Mouse (Mus musculus) right cerebral cortex, postnatal 25 days (tissue): ENCODE results near the gene Cplx1.

Experiments used
- DNase-seq: peaks from one replicate; pipeline ENCODE4 v3.0.0; 2022

The Cplx1 gene

DNA sequence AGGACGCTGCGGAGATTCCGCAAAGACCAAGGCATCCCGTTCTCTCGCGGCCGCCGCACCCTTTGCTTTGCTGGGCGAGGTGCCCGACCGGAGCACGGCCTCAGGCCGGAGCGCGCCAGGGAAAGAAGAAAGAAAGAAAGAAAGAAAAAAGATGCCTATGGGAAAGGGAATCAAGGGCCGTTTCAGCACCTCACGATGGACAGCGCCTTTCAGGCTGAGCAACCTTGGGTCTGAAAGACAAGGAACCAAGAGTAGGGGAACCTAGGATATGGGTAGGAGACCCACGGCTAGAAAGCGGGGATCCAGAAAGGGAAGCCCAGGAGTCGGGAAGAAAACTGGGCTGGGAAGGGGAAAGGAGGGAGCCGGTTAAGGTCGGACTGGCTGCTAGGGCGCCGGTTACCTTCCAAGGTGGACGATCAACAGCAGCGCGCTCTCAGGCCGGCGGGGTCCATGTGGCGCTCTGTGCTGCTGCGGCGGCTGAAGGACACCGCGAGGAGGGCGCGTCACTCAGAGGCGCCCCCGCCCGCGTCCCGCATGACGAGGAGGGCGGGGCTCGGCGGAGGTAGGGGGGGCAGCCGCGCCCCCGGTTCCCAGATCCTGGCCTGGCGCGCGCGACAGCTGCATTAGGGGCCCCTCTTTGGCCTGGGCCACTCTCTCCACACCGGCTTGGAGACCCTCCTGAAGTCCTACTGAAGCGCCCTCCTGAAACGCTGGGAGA is at the start of gene Cplx1:
TSS of gene Cplx1 (minus strand) at position 536 of the 718 bp plus-strand sequence.
- DNase-seq, result peak; percentile 81

DNA sequence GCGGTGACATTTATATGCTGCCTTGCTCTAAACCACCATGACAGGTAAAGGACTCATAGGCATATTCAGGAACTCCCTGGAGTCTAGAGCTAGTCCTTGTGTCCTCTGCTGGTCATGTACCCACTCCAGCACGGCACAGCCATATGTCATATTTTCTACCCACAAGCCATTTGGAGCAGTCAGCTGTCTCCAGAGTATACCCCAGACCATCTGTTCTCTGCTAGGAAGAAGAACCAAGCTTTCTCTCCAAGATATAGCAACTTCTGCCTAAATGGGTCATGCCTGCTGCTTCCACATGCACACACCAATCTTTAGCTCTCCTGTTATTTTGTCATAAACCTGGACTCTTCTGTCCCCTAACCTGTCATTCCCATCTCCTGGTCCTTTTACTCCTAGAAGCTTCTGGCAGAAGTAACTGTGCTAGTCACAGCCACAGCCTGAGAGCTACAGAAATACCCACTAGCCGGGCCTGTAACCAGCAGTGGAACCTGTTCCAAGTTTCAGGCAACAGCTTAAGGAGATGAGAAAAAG is 31.6 kb upstream of the Cplx1 start:
- DNase-seq, result peak; percentile 68

- DNase-seq, result no peak
These were observed 23.2 kb upstream of the Cplx1 start for GRCm38 (mm10) chr5:108573054-108573453.

DNA sequence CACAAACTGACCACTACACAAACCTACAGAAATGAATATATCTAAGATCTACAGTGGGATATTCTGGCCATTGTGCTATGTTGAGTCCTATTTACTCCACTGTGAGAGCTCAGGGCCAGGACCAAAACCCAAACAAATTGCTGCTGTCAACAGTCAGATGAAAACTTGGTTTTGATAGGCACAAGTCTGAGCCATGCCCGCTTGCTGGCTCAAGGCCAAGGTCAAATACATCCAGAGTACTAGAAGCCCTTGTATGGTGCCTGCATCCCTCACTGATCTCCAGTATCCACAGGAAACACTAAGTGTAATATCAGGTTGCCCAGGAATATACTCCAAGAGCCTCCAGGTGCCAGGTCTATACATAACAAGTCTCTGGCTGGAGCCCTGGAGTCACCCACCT is 21.2 kb upstream of the Cplx1 start:
- DNase-seq, result no peak

DNA sequence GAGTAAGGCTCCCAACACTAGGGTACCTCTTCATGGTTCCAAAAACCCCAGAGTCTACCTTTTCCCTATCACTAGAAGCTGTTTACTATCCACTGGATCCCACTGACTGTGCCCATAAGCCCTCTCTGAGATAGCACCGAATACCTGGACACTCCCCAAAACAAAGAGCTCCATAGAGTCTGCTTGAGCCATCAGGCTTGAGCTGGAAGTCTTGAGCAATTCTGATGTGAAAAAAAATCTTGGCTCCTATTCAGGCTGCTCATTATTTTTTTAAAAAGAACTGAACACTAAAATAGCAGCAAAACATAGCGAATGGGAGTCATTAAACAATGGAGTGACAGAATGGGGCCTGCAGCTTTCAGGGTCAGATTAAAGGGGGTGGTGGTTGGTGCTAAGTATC is 17.3 kb upstream of the Cplx1 start:
- DNase-seq, result no peak

DNA sequence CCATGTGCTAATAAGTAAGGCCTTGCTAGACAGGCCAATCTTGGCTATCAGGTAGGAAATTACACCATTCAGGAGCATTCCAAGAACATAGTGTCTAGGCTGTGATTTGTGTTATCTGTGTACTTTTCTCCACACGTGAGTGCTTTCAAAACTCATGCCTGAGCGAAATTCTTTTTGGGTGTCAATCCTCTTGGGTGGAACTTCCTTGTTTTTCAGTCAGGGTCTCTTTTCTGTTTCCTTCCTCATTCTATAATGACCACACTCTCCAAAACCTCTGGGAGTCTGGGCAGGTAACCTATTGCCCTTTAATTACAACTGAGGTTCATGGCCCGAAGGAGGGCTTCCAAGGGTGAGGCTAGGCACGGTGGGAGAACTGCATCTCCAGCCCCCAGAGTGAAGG is 16.7 kb upstream of the Cplx1 start:
- no peak for DNase-seq

- no peak for DNase-seq
These were observed 15.6 kb upstream of the Cplx1 start for GRCm38 (mm10) chr5:108565381-108565780.

DNA sequence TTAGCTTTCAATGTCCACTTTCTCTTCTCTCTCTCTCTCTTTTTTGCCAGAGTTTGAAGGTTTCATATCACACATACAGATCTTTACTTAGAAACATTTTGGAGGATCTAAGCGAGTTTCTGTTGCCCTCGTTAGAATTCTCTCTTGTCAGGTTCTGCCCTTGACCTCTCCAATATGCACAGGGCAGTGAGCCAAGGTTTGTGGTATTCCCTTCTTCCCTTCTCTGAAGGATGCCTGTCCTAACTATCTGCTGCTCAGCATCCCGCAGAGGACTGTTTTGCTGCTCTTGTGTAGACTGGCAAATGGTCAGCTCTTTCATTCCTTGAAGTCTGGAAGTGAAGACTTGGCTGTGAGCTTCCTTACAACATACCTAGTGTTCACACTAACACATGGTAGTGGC is 14.5 kb upstream of the Cplx1 start:
- DNase-seq, result no peak

GRCm38 (mm10) chr5:108562483-108562882 is 12.7 kb upstream of the Cplx1 start:
- DNase-seq, result no peak

DNA sequence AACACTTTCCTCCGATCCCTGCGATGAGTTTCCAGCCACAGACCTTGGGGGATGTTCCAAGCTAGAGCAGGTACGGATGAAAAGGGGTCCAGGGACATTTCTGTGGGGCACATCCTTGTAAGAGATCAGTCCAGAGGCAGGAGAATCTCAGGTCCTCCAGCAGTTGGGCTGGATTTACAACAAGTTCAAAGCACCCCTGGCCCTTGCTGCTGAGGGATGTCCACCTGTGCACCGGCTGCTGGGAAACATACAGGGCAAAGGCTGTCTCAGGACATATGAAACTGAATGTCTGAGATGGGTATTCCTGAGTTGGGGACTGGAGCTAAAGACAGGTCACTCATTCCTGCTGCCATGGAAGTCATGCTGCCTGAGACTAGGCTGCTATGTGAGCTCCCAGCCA is 7.2 kb upstream of the Cplx1 start:
- no peak for DNase-seq

DNA sequence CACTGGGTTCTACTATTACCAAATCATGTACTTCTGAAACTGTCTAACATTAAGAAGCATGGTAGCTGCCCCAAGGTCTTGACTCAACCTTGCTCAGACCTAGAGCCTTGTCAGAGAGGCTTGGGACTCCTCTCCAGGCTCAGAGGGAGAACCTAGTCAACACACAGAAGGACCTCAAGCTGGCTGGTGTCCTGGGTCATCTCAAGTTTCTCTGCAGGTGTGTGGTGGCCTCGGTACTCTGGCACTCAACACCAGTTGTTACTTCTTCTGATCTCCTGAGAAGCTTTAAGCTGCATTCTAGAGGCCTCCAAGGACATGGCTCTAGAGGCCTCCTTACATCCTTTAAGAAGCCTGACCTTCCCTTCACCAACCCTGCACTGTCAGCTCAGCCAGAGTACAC is 4.2 kb upstream of the Cplx1 start:
- no peak for DNase-seq

GRCm38 (mm10) chr5:108550207-108550594 is 377 bp upstream of the Cplx1 start:
- no peak for DNase-seq

- no peak for DNase-seq
These were observed 711 bp downstream of the Cplx1 start for GRCm38 (mm10) chr5:108549137-108549488.

GRCm38 (mm10) chr5:108547636-108548035 is 2.2 kb downstream of the Cplx1 start:
- DNase-seq, result no peak

DNA sequence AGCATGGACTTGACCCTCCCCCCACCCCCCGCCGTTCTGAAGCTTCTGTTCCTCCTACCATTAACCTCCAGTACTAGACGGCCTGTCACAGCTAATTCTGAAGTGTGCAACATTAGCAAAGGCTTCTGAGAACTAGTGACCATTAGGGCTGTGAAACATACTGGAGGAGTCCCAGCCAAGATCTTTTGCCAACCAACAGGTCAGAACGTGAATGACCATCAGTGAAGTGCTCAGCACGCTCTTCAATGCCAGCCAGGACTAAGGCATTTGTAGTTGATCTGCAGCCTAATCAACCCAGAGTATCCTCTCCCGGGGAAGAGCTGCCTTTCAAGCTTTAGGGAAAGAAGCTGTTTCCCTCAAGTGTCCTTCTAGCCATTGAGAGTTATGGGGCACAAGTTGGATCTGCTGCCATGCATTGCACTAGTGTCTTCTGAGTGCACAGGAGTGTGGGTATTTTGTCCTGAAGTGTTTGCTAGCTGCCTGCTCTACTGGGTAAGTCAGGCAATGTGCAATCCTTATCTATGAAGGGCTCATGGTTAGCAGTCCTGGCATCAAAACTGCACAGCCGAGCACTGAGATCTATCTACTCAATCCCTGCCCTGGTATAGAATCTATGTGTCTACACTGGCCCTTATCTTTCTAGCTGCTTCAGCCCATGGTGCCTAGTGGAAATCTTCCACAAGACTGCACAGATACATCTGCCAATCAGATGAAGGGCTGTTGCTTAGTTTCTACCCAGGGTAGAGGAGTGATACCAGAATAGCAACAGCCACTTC is 6.1 kb downstream of the Cplx1 start:
- no peak for DNase-seq

- DNase-seq, result no peak
These were observed 15.6 kb downstream of the Cplx1 start for GRCm38 (mm10) chr5:108534188-108534587.

- DNase-seq, result peak; percentile 48
These were observed 27.2 kb downstream of the Cplx1 start for GRCm38 (mm10) chr5:108522597-108522996.

GRCm38 (mm10) chr5:108521896-108522295 is 27.9 kb downstream of the Cplx1 start:
- no peak for DNase-seq

DNA sequence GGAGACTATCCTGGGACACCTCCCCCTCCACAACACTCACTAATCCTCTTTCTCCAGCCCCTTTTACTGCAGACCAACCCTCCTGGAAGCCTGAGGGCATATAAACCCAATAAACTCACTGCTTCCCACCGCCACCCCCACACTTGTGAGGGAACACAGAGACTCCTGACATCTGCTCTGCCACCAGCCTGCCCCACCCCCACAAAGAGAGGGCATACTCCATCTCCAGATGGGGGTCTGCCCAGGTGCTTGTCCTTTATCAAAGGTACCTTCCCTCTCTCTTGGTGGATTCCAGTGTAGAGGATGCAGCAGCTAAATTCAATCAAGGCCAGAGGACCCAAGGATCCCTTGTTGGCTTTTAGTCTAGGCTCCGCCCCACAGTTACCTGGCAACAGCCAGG is 28.8 kb downstream of the Cplx1 start:
- DNase-seq, result no peak

DNA sequence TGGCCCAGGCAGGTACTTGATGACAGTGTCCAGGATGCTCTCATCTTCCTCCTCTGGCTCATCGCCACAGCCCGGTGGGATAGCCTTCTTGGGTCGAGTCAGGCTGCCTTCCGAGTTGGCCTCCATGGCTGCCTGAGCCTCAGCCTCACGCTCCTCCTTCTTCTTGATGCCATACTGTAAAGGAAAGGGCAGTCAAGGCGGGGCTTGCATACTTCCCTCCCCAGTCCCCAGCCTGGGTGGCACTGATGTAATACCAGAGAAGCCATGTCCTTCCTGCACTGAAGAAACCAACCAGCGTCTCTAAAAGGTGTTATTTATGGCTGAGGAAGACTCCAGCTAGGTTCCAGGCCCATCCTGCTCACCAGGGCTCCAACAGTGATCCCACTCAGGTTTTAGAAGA is 29.7 kb downstream of the Cplx1 start:
- no peak for DNase-seq

- DNase-seq, result no peak
These were observed 30.9 kb downstream of the Cplx1 start for GRCm38 (mm10) chr5:108518951-108519350.

- DNase-seq, result no peak
These were observed 31.5 kb downstream of the Cplx1 start for GRCm38 (mm10) chr5:108518106-108518885.

DNA sequence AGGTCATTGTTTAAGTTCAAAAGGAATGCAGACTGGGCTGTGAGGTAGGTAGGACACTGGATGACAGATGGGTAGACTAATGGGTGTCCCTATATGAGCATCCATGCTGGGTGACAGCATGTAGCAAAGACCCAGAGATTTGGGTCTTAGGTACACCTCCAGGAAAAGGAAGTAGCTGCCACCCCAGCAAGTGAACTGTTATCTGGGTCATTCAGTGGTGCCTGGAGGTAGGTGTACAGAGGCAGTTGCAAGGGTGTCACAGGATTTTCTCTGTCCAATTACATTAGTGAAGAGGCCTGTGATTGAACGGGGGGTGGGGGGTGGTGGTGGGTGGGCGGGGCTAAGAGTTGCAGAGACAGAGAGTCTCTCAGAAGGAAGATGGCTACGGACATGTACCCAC is 33.2 kb downstream of the Cplx1 start:
- DNase-seq, result no peak
